In the genomic region with DNA sequence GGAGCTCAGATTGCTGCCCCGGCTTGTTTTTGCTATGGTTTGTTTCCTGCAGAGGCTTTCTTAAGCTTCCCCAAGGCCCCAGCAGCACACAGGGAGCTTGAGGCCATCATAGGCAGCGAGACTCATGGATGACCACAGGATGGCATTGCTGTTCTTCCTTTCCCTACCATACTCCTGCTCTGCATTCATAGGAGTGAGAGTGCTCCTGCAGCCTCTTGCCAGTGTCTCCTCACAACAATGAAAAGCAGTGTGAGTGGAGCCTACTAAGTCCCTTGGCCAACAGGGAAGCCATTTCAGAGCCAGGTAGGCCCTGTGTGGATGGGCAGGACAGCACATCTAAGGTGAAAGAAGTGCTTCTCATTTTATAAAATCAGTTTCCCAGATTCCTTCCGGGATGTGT, we compare ENCODE assay signal across 8 mouse cellular contexts.
DNase-seq lines count a peak whose midpoint lies in the region.

No protein-coding gene starts in this region.

- DNase-seq in gastrocnemius, postnatal 14 days, result peak; percentile 12
- no peak for DNase-seq in gastrocnemius, postnatal 25 days
- peak; percentile 64 to 71 for DNase-seq in cerebellum, postnatal 14 days
- peak; percentile 4 to 13 for DNase-seq in gastrocnemius, postnatal 36 days
- DNase-seq in layer of hippocampus, postnatal 36 days, result peak; percentile 49 to 56
- DNase-seq in retina, embryonic 14.5 days (ENCODE audit: low spot score), result peak; percentile 68
- DNase-seq in urinary bladder, postnatal 10 days (ENCODE audit: low spot score), result no peak
- no peak for DNase-seq in thymus, postnatal 0 days (ENCODE audit: low spot score)

- intact Hi-C loops in gastrocnemius, postnatal 14 days (cut with DNase I; ENCODE audit: low total_unique reads), result no loop called here
- intact Hi-C loops in gastrocnemius, postnatal 36 days (cut with DNase I), result no loop called here

Comparison
In these comparisons a context has a peak if more than half of its experiments do, and no peak if none do; other contexts are left out.
1. DNase-seq: peak in gastrocnemius, postnatal 14 days (single experiment), cerebellum, postnatal 14 days (2 of 2), gastrocnemius, postnatal 36 days (2 of 2), layer of hippocampus, postnatal 36 days (2 of 2) and retina, embryonic 14.5 days (single experiment); none in gastrocnemius, postnatal 25 days (single experiment), urinary bladder, postnatal 10 days (single experiment) and thymus, postnatal 0 days (single experiment).